Mouse (Mus musculus): ENCODE data around the gene Accs. TPM values are rescaled to one million over a fixed set of nuclear protein-coding genes. Genes with fewer than 3 reads are reported as not detected.

Accs gene
- total RNA-seq, 2 experiments from 2014 or later: 11.2 to 12.2 TPM

DNA sequence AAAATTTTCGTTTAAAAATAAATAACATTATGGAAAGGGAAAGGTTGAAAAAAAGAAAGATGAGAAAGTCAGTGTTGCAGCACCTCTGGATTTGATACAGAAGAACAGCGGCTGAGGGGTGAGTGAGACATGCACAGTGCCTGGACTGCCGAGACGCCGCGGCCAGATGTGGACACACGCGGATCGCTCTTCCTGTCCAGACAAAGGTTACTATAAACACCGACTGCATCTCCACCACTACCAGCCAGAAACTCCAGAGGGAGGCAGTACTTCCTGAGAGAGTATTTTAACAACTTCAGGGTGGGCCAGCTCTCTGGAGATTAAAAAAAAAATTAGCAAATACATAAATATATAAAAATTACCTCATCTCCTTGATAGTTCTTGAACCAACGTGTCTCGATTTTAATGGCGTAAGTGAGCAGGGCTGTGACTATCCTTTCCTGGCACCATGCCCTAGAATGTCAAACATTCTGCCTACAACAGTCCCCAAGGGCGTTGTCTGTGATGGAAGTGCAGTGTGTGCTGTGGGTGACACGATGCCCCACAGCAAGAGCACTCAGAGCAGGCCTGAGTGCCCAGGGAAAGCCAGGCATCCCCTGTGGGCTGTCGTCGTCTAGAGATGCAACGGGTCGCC lies 52.5 kb downstream of the Accs start:
- DNase-seq (ENCODE audit: low spot score in 2 of 2): no peak

DNA sequence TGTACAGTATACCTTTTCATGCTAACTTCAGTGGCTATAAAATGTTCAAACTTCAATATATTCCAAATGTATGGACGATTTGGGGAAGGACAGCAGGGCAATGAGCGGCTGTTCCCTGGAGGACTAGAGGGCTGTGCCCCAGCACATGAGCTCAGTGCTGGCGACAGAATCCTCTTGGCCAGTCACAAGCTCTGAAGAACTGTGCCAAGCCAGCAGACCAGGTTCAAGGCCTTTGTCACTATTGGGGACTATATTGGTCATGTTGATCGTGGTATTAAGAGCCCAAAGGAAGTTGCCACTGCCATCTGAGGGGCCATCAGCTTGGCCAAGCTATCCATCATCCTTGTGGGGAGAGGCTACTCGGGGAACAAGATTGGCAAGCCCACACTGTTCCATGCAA lies 55.4 kb downstream of the Accs start:
- DNase-seq (ENCODE audit: low spot score in 2 of 2): no peak

DNA sequence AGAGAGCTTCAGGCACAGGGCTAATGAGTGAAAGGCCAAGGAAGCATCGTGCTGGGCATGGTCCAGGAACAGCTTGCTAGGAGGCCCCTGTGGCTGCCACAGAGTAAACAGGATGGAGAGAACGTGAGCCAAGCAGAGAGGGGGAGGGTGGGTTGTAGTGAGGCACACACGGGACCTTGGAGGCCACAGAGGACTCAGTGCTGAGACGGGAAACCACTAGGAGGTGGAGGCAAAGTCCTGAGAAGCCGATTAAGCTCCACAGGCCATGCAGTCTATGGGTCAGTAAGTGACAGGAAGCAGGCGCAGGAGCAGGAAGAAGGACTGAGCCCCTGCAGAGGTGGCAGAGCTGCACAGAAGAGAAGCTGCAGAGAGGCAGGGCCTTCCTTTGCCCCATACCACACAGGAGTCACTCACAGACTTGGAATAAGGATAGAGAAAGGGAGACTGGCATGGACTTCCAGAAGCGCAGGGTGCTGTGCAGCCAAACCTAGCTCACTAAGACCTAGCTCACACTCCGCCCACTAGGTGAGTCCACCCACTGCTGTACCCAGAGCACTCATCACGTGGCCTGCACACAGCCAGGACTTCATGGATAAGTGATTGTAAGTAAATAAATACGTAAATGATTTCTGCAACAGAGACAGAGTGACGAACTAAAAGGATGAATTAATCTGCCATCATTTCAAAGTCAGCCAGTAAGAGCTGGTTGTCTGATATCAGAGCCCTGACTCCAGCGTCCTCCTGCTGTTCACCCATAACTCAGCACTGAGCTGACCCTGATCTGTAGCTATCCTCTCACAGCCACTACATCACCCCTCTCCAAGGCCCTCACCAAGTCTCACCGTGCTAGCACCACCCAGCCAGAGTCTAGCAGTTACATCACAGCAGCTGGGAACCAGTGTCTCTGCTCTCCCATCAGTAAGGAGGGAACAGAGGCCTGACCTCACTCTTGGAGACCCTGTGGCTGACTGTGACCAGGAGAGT lies 57.9 kb downstream of the Accs start:
- DNase-seq (ENCODE audit: low spot score in 2 of 2): no peak

DNA sequence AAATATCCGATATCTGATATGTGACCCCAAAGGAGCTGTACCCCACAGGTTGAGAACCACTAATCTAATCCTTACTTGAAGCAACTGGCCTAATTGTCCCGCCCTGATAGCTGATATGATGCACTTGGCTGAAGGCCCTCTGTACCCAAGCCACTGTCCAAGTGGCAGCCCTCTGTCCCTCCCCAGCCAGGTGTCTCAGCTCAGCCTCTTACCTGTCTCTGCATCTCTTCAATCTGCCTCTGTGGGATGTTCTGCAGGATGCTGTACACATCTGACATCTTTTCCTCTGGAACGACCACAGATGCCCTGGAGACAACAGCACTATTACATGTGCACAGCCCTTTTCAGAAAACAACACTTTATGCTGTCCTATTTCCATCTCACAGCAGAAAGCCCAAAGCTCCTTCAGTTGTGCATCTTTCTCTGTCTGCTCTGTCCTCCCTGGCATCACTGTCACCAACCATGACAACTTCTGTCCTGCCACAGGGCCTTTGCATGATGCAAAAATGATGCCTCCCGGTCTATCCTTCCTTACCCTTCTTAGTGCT lies 58.9 kb downstream of the Accs start:
- DNase-seq (ENCODE audit: low spot score in 2 of 2): no peak

DNA sequence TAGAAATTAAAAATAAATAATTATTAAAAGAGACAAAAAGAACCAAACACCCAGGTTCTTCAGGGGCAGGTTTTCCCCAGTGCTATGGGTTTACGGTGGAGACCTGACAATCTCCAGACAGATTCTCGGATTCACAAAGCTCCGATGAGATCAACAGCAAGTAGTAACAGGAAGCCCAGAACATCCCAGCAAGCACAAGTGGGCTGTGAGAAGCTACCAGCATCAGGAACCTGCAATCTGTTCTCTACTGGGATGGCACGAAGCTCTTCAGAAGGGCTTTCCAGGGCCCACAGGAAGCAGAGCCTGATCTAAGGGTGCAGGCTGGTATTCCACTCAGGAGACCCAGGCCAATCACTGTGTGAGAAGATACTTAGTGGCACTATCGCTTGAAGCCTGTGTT lies 61.2 kb downstream of the Accs start:
- no peak for DNase-seq (ENCODE audit: low spot score in 2 of 2)

DNA sequence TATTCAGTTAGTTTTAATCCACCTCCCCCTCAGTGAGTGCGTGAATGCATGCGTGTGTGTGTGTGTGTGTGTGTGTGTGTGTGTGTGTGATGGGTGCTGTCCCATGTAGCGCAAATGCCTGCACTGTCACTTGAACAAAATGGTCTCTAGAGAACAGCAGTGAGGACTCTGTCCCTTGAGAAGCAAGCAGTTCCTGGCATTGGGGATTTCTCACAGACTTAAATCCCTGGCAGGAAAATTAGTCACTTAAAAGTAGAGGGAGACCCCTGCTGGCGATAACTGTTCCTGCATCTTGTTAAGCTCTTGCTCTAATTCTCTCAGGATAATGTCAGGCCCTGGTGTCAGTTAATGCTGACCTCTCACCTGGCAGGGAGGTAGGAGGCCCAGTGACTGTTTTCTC lies 63.6 kb downstream of the Accs start:
- peak in 1 of 2 experiments; percentile 74 for DNase-seq (ENCODE audit: low spot score in 2 of 2)

DNA sequence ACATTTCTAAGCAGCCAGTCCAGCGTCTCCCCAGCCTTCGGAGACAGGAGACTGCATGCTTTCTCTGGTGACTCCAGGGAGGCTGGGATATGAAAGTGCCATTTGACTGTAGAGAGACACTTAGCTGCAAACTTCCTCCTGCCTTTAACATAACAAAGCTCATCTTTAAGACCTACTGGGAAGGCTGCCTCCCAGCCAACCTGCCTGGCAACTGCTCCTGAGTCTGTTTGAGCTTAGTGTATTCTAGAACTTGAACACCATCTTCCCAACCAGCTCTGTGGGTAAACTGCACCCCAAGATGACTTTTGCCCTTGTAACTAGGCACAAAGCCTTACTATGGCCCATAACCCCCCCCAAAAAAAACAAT lies 64.3 kb downstream of the Accs start:
- no peak for DNase-seq (ENCODE audit: low spot score in 2 of 2)

DNA sequence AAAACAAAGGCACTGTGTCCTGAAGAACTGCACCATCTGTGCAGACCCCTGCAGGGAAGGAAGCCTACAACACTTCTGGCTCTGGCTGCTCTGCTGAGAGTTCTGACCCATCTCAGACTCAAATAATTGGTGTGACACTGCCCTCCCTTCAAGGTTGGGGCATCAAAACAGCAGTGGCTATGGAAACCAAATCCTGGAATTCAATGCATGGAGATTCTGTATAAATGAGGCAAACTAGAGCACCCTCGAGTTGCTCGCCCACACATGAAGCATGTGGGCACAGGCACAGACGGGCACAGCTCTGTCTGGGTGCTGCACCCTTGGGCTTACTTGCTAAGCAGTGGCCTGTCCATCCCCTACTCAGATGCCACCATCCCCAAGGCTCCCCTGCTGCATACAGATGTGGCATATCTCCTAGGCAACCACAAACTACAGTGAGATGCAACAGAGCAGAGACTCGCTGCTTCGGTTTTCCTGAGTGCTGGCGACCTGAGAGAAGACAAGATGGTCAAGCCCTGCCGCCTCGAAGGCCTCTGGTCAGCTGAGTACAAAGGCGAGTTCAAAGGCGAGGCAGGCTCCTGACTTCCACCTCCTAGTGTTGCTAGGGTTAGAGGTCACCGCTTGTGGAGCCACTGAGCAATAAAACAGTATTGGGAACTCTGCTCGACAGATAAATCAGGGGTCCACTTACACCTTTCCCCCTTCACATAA lies 64.9 kb downstream of the Accs start:
- no peak for DNase-seq (ENCODE audit: low spot score in 2 of 2)

DNA sequence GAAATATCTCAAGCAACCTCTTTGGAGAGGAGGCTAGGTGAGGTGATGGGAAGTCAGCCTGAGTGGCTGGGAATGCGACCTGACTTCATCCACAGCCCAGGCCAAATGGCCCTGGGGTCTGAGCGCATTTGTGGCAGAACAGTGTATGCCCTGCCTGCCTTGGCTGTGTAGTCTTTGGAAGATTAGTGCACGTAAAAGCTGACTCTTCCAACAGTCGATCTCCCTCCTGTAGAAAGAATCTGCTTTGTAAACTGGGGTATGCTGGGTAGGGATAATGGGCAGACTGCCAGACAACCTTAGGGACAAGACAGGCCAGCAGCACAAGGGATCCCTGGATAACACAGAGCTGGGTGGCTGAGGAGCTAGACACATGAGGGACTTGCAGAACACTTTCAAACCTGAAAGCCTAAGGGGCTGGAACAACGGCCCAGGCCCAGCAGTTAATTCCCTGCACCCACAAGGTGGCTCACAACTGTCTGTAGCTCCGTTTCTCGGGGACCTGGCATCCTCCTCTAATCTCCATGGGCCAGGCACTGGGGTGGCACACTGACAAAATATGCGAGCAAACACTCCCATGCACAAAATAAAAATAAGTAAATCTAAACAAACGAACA lies 65.7 kb downstream of the Accs start:
- no peak for DNase-seq (ENCODE audit: low spot score in 2 of 2)

Other genes starting within 250 kb of the Accs start
- under 1 TPM; 0.73 to 0.93 TPM for gene Alx4, start 207.6 kb downstream of the Accs start, total RNA-seq (2021)
- gene Ext2, start 27.4 kb downstream of the Accs start, total RNA-seq (2021): 10 to 100 TPM; 61.4 to 65.5 TPM
- gene Accsl, start 19.2 kb upstream of the Accs start, total RNA-seq (2021): not detected
- 10 to 100 TPM; 29.8 to 35.1 TPM for gene Gm13889, start 107.3 kb upstream of the Accs start, total RNA-seq (2021)
- not detected for gene Gm27027, start 146.4 kb upstream of the Accs start, total RNA-seq (2021)
- gene Alkbh3, start 160.9 kb upstream of the Accs start, total RNA-seq (2021): 10 to 100 TPM; 67.6 to 70.5 TPM

Data from gastrocnemius, postnatal 4 days (tissue).